Mouse (Mus musculus): Measurements from ENCODE around the gene Lrp5.

DNA sequence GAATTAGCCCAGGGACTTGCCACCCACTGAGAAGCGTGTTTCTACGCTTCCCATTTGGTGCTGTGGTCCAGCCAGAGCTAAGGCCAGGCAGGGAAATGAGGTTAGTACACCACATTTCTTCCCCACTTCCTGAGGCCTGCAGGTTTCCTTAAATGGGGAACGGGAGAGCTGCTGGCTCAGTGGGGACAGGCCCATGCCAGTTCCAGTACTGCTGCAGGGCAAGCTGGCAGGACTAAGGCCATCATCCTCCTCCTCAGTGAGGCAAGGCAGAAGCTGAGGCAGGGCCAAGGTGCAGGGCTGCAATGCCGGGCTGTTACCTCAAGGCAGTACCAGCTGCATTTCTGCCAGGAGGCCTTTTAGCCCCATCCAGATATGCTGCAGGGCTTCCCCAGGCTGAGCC lies 32.9 kb downstream of the Lrp5 start:
- no peak for TF ChIP-seq CTCF (IDR thresholded peaks at IDR 0.05; ENCODE audit: extremely low read depth, insufficient read depth, low read length)
- TF ChIP-seq POLR2A (IDR thresholded peaks at IDR 0.05; ENCODE audit: extremely low read depth, insufficient read depth, low read length) = no peak
